Mouse (Mus musculus) kidney, embryonic 16.5 days (tissue): ENCODE data around the gene Cyp2a5. TPM values are rescaled to one million over a fixed set of nuclear protein-coding genes. Genes with fewer than 3 reads are reported as not detected.
"Not testable (repeated sequence)": the region's sequence is repeated elsewhere in the genome, so short reads cannot be mapped to it uniquely, and the experiment has no call there.

Experiments used
- ATAC-seq: fragments of 200-750 bp; cut with Nextera tagmentation; 2 replicates; pipeline ENCODE4 v1.8.0; 2017; ENCODE audit warnings: moderate TSS enrichment; ENCODE audit not compliant: low FRiP score, low TSS enrichment
- H3K27ac ChIP-seq: fragments of 300-500 bp; sonication (generic); 2 replicates; pipeline ENCODE4 v1.5.1; 2014; ENCODE audit warnings: low read length
- H3K27me3 ChIP-seq: fragments of 300-500 bp; sonication (generic); 2 replicates; pipeline ENCODE4 v1.6.1; 2014; ENCODE audit warnings: low read length, control low read depth, mixed read lengths; ENCODE audit not compliant: insufficient read depth
- H3K36me3 ChIP-seq: fragments of 300-500 bp; sonication (generic); 2 replicates; pipeline ENCODE4 v1.6.1; 2014; ENCODE audit warnings: low read length, control low read depth, mixed read lengths; ENCODE audit not compliant: insufficient read depth
- H3K4me1 ChIP-seq: fragments of 300-500 bp; sonication (generic); 2 replicates; pipeline ENCODE4 v1.6.1; 2014; ENCODE audit warnings: low read length, control low read depth, mixed read lengths; ENCODE audit not compliant: insufficient read depth
- H3K4me2 ChIP-seq: fragments of 300-500 bp; sonication (generic); replicated peaks from 2 replicates; pipeline ENCODE4 v1.6.1; 2014; ENCODE audit warnings: low read depth, low read length
- H3K4me3 ChIP-seq: fragments of 300-500 bp; sonication (generic); 2 replicates; pipeline ENCODE4 v1.5.1; 2014; ENCODE audit warnings: mild to moderate bottlenecking, low read length
- H3K9ac ChIP-seq: fragments of 300-500 bp; sonication (generic); replicated peaks from 2 replicates; pipeline ENCODE4 v1.6.1; 2014; ENCODE audit warnings: low read length
- H3K9me3 ChIP-seq: fragments of 300-500 bp; sonication (generic); 2 replicates; pipeline ENCODE4 v1.6.1; 2016; ENCODE audit warnings: low read length, control low read depth
- WGBS: fragments of 180-500 bp; shearing (Covaris S2); extraction: QIAGEN DNeasy Blood & Tissue Kit; methylation state at CpG from one replicate; pipeline ENCODE4 v1.1.7; 2014; 5-methylcytosine and 5-hydroxymethylcytosine counted together
- polyA plus RNA-seq: library from polyadenylated mRNA; unstranded; fragments of >200 nt; fragmentation: Nextera tagmentation; extraction: Ambion mirVana; gene quantifications from 2 replicates; pipeline ENCODE4 v1.2.1, GENCODE M21; 2015

Gene Cyp2a5
- polyA plus RNA-seq, 1 experiment from 2014 or later: not detected

DNA sequence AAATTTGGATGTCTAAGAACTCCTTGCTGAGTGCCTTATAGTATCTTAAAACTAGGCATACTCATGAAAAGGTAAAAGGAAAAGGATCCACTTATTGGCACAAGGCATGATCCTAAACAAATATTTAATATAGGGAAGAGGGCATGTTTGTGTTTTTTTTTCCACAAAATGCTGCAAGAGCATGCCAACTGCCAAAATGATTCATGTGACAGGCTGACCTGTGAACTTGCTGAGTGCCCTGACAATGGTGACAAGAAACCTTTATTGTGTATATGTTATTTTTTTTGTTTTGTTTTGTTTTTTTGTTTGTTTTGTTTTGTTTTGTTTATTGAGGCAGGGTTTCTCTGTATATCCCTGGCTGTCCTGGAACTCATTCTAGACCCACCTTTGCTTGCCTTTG lies 43.5 kb downstream of the Cyp2a5 start:
- H3K9me3 ChIP-seq, H3K4me3 ChIP-seq, ATAC-seq: not testable (repeated sequence)

DNA sequence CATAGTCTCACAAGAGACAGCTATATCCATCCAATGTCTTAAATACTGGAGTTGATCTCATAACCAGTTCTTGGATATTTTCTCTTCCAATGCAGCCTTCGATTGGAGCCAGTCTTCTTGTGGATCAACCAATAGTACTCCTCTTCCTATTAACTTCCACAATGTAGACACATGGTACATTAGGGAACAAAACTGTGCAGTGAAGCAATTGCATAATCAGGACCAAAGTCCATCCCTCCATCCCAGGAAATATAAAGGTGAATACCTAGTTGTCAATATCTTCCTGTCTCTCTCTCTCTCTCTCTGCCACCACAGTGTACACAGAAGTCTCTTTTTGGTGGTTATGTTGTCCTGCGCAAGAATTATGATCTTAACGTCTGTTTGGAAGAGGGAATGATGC lies 45.5 kb downstream of the Cyp2a5 start:
- WGBS: 81% methylated on average over 2 of the region's 3 CpGs
- H3K9ac ChIP-seq, H3K36me3 ChIP-seq, H3K27ac ChIP-seq, H3K4me2 ChIP-seq, H3K27me3 ChIP-seq, H3K4me3 ChIP-seq, ATAC-seq, H3K4me1 ChIP-seq, H3K9me3 ChIP-seq: not testable (repeated sequence)

More for the DNA sequence above, 43.5 kb downstream of the Cyp2a5 start:
- H3K9ac ChIP-seq, H3K27me3 ChIP-seq, H3K27ac ChIP-seq, H3K36me3 ChIP-seq, H3K4me1 ChIP-seq, H3K4me2 ChIP-seq: not testable (repeated sequence)

Other genes starting within 250 kb of the Cyp2a5 start
- gene Vmn1r185, start 216.8 kb upstream of the Cyp2a5 start, polyA plus RNA-seq: not detected in 2 replicates
- gene Cyp2b23, start 148.9 kb upstream of the Cyp2a5 start, polyA plus RNA-seq: not detected in 2 replicates
- gene Cyp2b19, start 78.2 kb upstream of the Cyp2a5 start, polyA plus RNA-seq: not detected in 2 replicates
- gene Cyp2g1, start 26.4 kb upstream of the Cyp2a5 start, polyA plus RNA-seq: not detected in 2 replicates
- gene Cyp2a22, start 104.1 kb downstream of the Cyp2a5 start, polyA plus RNA-seq: not detected in 2 replicates
- gene Cyp2a12, start 193.8 kb downstream of the Cyp2a5 start, polyA plus RNA-seq: not detected in 2 replicates